Mouse (Mus musculus) G1E (cell line): ENCODE results near the gene Fxyd5.

Source experiments
- CTCF ChIP-seq: IDR thresholded peaks from 2 replicates; pipeline ENCODE4 v1.5.1; 2012; ENCODE audit warnings: low read depth, low read length, inconsistent platforms, mixed read lengths
- GATA1 ChIP-seq: IDR thresholded peaks from 2 replicates; pipeline ENCODE4 v1.6.1; 2012; ENCODE audit warnings: borderline replicate concordance, low read length, inconsistent platforms, mixed read lengths
- TAL1 ChIP-seq: conservative IDR thresholded peaks from 2 replicates; pipeline ENCODE4 v1.6.1; 2012; ENCODE audit warnings: low read depth, low read length, inconsistent platforms, mixed read lengths

DNA sequence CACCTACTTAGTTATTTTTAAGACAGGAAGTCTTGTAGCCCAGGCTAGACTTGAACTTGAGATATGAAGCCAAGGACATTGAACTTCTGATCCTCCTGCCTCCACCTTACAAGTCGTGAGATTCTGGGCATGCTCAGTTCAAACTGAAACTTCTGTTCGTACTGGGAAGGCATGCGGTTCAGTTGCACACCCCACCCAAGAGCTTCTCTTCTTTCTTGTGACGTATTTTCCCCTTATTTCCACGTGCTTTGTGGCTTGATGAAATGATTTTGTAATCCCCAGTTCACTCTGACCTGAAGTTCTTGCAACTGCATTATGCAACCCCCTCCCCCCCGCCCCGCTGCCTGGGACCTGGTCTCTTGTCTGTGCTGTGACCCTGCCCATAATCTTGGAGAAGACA lies 10.6 kb downstream of the Fxyd5 start:
- no peak for TF ChIP-seq CTCF
- no peak for TF ChIP-seq TAL1
- TF ChIP-seq GATA1, result no peak
